Mouse (Mus musculus) ZHBTc4 (cell line): ENCODE results near the gene Cntn5.

ENCODE experiments used
- DNase-seq: peaks from one replicate; pipeline ENCODE4 v3.0.0-alpha.2; 2011; ENCODE audit warnings: low read depth, low spot score

Gene Cntn5

DNA sequence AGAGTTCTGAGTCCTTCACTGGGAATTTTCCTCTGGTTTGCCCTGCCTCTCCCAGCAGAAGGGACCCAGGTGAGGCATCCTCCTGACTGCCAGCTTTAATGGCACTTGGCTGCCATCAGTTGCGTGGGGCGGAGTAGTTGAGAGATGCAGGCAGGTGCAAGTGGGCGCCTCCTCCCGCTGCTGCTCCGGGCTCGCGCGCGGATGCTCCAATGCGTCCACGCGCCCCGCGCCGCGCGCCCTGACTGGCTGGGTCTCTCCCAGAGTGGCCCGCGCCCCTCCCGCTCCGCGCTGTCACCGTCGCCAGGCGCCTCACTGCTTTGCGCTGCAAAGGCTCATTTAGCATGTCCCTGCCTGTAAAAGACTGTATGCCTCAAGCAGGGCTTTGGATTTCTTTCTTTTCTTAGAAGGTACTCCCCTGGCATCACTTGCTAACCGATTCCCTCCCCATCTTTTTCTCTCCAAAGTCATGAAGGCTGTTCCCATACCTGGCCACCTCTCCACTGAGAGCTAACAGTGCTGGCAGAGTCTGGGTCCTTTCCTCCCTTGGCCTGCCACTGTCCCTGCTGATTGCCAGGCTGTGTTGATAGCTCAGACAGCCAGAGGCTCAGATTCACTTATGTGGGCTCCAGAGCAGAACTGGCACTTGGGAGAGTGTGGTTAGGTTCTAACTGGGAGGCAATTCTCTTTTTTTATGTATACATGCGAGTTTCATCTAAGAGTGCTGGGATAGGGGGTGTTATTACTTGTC, at the start of gene Cntn5:
Cntn5 (minus strand) TSS at position 160 of the 748 bp plus-strand sequence.
- DNase-seq = peak; percentile 59

DNA sequence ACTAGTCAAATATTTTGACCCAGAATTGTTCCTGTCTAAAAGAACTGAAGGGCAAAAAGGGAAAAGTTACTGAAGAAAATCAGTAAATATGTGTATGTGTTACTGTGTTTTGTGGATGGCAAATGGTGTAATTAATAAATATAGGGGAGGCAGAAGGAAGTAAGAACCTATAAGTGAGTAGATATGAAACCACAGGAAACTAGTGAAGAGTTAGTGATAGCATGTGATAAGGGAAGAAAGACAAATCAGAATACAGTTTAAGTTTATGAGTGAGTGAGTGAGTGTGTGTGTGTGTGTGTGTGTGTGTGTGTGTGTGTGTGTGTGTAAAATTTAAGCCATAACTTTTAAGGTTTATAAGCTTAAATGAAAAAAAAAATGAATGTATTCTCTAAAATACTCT, 45.9 kb upstream of the Cntn5 start:
- no peak for DNase-seq

DNA sequence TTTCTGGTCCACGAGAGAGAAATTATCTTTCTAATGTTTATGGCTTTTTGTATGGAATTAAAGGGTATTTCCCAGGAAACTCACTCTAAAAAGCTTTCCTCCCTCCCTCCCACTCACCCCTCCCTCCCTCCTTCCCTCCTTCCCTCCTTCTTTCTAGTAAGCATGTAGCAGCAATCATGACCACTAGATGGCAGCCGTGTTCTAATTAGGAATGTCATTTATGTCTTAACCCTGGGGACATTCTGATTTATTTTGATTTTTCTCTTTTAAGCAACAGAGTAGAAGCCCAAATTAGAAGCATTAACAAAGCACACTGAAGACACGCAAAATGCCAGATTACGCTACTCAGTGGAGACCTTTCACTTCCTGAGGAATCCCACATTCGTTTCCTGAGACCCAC, 5.0 kb upstream of the Cntn5 start:
- DNase-seq = peak; percentile 75

DNA sequence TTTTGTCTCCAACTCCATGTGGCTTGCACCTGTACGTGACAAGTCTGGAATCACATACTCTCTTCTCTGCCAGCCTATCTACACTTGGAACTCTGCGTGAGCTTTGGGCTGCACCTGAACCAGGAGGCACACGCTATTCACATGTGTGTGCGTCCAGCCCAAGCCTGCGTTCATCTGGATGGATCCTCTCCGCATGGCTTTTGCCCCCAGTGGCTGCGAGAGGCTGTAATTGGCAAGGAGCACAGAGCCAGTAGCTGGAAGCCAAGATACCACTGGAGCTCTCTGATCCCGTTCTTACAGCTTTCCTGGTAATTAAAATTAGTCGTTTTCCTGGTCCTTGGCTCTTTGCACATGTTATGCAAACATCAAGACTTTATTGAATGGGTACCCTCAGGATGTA, 1.1 kb upstream of the Cntn5 start:
- DNase-seq = peak; percentile 11

DNA sequence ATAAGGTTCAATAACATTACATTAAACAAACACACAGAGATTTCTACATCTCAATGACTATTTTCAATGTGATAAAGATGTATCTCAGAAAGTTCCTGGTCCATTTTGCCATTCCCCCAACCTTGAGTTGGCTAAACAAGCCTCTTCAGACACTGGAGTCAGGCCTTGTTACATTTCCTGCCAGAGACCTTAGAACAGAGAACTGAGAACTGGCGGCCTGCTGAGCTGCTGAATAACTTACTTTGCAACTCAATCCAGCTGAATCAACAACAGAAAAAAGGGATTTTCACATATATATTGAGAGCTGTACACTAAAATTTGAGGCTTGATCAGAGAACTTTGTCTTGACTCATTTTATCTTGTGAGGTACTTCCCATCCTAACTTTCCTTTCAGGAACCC, 24.8 kb downstream of the Cntn5 start:
- peak; percentile 75 for DNase-seq

DNA sequence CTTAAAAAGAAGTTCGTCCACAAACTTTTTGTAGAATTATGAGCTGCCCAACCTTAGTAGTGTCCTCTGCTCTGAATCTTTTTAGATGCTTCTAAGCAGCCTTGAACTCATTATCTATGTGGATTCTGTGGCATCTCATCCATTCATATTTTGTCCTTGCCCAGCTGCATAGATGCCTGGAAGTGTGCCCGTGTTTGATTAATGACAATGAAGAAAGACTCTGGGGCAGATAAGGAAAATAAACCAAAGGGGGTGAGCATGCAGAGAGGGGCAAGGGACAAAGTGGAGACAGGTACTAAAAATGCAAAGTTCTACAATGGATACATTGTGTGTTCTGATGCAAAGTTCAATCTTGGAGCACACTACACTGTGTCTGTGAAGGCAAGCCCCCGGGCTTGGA, 30.7 kb downstream of the Cntn5 start:
- DNase-seq = no peak

DNA sequence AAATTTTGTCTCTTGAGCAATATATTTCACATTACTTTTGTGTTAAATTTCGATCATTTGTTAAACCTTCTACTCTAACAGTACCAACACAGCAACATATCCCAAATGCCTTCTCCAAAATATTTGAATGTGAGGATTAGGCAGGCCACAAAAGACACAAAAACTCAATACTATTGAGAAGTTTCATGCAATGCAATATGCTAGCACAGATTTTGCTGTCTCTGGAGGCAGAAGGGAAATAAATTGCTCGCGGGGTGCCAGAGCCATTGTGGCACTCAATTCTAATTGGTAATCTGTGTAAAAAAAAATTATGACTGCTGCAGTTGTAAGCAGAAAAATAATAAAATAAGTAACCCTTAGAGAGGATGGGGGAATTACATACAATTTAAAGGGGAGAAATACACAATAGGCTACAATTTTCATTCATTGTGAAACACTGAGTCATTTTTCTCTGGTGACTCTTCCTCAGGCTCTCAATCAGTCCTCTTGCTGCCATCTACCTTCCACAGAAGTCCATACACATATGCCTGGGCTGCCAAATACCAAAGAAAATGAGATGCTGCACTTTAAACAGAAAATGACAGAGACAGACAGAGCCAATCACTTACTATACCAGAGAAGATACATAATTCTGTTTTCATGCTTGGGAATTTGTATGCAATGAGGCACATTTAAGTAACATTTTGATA, 48.2 kb downstream of the Cntn5 start:
- no peak for DNase-seq

DNA sequence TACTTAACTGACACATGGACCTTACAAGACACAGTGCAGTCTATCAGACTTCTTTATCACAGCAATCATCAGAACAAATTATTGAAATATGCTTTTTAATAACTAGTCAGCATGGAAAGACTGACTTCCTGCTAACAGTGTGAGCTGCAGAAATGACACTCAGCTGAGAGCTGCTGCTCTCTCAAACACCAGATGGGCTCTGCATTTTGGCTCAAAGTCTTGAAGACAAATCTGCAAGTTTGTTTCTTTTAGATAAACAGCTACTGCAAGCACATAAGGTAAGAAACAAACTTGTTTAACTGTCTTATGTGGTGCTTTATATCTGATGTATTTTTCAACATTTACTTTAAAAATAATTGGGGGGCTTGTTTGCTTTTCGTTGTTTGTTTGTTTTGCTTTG, 87.9 kb downstream of the Cntn5 start:
- DNase-seq = no peak

DNA sequence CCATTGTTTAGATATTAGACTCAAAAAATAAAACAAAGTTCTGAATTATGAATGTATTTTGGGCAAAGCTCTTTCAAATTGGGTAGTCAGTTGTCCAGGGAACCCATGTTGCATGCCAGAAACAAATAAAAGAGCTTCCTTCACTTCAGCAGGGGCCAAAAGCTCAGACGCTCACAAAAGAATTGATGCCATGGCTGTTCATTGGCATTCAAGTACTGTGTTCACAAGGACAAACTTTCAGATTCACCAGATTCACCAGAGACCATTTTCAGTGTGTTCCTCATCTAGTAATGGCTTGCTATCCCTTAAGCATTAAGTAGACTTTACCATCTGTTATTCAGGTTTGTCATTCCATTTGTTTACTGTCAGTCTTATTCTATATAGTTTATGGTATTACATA, 107.4 kb downstream of the Cntn5 start:
- no peak for DNase-seq

DNA sequence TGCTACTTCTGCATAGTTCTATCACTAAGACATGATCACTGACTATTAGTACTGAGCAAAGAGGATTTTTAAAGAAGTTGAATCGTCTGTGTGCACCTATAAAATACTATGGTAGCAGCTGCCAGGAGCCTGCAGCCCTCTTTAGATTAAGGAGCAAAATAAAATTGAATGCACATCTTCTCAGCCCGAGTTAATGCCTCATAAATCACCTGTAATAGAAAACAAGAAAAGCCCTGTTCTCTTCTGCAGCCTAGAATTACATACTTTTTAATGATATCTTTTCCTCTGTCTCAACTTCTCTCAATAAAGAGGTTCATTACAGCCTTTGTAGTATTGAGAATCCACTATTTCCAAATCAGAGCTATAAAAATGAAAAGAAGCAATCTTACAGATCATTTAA, 109.5 kb downstream of the Cntn5 start:
- DNase-seq = no peak

DNA sequence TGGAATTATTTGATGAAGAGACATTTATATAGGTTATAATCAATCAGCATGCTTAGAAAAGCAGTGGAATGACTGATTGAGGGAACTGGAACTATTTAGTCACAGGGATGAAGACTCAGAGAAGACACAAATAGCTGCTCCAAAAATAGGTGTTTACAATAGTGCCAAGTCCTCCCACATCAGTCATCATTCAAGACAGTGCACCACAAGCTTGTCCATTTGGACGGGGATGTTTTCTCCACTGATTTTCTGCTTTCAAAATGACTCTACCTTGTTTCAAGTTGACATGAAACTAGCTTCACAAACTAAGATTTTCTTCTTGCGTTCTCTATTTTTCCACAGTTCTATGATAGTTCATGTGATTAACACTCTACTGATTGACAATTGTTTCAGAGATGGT, 172.7 kb downstream of the Cntn5 start:
- no peak for DNase-seq

DNA sequence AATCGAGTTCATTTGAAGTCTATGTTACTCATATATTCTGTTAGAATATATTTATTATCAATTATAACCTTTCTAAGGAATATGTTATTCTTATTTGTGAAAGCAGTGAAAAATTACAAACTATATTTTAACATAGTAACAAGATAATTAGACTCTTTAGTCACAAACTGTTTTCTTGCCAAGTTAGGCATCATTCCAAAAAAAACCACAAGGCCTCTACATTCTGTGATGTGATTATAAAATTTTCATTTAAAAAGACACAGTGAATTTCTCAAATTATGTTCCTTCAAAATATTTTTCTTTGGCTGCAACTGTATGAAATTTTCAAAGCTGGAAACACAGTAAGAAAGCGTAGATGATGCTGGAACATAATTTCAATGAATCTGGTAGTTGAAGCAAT, 180.4 kb downstream of the Cntn5 start:
- no peak for DNase-seq

DNA sequence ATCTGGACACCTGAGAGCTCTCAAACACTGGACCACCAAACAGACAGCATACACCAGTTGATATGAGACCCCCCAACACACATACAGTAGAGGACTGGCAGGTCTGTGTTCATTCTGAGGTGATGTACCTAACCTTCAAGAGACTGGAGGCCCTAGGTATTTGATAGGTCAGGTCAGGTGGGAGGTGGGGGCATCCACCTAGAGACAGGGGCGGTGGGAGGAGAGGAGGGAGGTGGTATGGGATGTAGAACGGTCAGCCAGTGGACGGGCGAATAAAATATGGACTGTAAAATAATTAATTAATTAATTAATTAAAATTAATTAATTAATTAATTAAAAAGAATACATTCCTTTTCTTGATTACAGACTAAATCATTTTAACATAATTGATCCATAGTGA, 182.5 kb downstream of the Cntn5 start:
- no peak for DNase-seq

DNA sequence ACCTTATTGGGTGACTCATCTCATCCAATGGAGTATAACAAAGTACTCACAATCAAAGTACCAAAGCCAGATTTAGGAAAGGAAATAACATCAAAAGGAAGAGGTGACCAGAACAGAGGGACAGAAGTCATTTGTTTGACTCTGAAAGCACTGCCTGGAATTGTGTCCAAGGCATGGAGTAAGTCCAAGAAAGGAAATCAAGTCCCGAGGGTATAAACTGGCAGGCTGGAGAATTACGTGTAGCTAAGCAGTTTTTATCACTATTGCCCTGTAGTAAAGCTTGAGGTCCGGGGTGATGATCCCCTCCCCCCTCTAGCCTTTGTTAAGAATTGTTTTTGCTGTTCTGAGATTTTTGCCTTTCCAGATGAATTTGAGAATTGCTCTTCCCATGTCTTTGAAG, 185.6 kb downstream of the Cntn5 start:
- no peak for DNase-seq

DNA sequence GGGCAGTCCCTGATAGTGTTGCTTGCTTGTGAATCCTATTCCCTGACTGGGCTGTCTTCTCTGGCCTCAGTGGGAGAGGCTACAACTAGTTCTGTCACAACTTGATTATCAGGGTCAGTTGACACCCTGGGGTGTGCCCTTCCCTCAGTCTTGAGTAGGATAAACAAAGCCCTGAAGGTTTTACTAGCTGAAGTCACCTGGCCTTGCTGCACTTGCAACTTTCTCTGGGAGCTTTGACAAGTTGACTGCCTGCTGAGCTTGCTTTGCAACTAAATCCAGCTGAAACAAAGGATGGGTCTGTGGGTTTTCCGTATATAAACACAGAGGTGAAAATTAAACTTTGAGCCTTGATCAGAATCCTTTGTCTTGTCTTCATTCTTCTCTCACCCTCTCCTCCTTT, 190.9 kb downstream of the Cntn5 start:
- DNase-seq = peak; percentile 54

DNA sequence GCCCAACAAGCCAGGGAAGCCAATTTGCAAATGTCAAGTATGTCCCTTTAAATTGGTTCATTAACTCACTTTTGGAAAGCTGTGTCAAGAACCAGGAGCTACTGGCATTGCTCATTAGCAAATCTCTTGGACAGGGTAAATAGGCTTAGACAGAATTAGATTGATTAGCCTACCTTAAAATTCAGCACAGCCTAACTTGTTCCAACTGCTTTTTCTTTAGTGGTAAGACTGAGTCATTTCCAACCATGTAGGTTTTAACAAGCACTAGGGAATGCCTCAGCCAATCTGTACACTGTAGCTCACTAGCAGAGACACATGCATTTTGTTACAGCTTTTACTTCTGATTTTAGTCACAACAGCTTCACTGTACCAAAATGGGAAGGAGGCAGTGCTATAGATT, 222.9 kb downstream of the Cntn5 start:
- DNase-seq = no peak

DNA sequence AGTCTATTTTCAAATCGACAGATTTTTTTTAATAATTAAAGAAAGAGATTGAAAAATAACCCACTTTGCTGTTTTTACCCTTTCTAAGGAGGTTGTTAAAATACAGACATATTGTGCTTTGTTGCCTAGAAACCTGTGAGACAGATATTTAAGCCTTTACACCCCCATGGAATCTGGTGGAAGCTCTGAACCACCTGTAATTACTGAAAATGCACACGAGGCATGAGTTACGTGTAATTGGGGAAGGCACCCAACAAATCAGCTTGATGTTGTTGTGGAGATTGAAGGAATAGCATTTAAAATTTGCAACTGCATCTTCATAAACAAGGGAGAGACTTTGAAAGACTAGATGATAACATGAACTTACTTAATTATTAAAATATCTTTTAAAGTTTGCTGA, 223.4 kb downstream of the Cntn5 start:
- no peak for DNase-seq

DNA sequence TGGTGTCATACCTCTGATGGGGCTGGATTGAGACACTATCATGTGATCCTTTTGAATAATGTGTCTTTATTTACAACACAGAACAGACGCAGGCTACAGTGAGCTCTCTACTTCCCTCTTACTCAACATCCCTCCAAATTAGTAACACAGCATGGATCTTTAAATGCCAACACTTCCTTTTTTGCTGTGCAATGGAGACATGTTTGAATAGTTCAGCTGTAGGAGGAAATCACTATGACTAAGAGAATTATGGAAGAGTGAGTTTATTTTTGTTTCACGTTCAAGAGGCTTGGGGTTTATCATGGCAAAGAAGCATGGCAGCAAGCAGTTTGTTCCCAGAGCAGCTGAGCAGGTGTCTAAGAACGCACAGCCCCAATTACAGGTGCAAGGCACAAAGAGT, 235.9 kb downstream of the Cntn5 start:
- no peak for DNase-seq

DNA sequence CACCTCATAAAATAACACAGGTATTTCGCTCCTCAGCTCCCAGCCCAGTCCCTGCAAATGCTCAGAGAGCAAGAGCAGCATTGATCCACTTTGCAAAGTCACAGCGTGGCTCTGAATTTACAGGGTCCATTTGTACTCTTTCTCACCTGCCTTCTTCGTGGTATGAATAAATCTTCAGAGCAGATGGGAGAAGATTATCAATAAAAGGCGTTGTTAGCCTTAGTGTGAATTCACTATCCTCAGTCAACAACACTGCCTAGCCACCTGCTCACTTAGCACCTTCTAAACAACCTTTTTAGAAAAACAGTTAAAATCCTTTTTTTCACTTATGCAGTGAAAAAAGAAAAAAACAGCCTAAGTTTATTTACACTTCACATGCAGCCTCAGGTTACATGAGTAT, 237.1 kb downstream of the Cntn5 start:
- DNase-seq = no peak

DNA sequence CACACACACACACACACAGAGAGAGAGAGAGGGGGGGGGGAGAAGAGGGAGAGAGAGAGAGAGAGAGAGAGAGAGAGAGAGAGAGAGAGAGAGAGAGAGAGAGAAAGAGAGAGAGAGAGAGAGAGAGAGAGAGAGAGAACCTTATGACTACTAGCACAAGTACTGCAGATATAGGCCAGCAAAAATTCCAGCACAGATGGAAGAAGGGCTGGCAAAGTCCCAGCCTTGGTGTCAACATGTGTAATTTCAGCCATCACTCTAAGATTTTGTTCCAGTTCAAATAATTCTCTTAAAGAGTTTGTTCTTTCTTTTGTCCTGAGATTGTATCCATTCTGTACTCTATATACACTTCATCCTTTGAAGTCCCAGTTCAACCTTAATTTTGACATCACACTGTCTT, 238.8 kb downstream of the Cntn5 start:
- no peak for DNase-seq

DNA sequence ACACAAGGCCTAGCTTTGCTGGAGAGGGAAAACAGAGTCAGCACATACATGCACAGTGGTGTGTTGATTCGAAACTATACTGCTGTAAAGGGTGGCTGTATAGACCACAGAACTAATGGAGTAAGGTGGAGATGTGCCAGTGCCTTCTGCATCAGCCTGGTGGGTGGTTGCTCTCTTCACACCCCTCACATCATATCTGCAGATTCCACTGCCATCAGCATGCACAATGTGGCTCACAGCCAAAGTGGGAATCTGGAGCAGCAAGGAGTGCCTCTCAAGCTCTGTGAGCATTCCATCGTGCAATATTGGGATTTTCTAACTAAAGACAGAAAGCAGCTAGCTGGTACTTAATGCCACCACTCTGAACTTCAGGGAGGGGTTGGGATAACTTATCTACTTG, 241.5 kb downstream of the Cntn5 start:
- DNase-seq = no peak

DNA sequence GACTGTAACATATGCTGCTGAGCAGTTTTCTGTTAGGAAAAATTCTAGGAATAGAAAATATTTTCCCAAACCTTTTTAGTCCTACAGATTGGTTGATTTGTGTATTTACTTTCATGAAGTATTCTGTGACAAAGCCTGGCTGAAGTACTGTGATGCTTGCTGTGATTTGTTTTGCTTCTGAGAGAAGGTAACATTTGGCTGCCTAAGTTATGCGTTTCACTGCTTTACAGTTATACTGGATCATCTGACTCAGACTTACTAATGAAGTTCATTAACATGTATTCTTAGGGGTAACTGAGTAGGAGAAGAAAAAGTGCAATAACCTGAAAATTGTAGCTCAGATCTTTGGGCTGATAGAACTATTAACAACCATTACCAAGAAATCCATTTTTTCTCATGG, 245.1 kb downstream of the Cntn5 start:
- DNase-seq = no peak

DNA sequence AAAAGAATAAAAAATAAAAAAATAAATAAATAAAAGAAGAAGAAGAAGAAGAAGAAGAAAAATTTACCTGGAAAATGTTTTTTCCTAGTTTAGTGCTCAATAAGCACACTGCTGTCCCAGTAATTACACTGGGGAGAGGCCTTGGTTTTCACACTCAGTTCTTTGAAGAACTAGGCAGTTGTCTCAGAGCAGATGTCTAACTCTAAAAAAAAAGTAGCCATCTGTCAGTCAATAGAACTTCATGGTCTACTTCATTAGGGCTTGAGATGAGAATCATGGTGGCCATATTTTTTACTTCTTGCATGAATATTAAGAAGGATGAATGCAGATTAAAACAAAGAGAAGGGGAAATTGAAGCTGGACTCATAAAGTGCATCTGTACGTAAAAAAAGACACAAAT, 246.5 kb downstream of the Cntn5 start:
- DNase-seq = no peak
